Mouse (Mus musculus): Measurements from ENCODE around the gene Mindy1. TPM values are rescaled to one million over a fixed set of nuclear protein-coding genes. Genes with fewer than 3 reads are reported as not detected.
A peak's percentile ranks its signal among the peaks of the same experiment; 100 is the strongest.

Mindy1 gene
- polyA plus RNA-seq, 1 experiment from 2014 or later = 54.0 TPM

DNA sequence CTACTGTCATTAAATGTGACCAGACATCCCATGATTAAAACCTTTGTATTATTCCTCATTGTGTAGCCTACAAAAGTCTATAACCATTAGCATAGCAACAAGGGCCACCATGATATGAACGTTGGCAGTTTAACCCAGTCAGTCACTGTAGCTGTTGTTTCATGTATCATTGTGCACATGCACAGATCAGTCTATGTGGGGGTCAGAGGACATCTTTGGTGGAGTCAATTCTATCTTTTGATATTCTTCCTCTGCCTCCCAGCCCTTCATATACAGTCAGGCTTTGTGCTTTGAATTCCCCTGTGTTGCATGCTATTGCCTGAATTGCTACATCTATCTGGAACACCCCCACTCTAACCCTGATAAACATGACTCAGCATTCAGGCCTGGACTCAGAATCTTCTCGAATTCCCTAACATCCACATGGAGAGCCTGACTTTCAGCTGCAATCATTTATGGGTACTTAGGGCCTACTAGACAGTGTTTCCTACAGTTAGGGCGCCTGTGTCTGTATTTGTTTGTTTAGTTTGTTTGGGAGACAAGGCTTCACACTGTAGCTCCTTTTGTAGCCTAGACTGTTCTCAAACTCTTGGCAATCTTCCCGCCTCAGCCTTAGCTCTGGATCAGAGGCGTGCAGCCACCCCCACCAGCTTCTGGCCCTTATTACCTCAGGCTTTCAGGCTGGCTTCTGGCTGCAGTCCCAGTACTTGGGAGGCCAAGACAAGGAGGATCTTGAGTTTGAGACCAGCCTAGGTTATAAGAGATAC lies 34.5 kb upstream of the Mindy1 start:
- ATAC-seq (ENCODE audit: insufficient number of reproducible peaks, low FRiP score, low TSS enrichment, low read depth) = no peak
- 73% methylated on average over 5 of the region's 5 CpGs for WGBS
- Histone ChIP-seq H3K27ac (replicated peaks) (no peak overlapping the region), H3K4me3 (replicated peaks) (no peak overlapping the region), H3K9me3 (replicated peaks) (no peaks in the 10 kb centered on the region), H3K36me3 (peaks cover 7% of the 10 kb centered on the region; the same call in 1 of the 2 replicates), H3K27me3 (no peaks in the 10 kb centered on the region), H3K9ac (no peak overlapping the region), H3K4me1 (0 out of 2 replicates have a peak, but pooled peaks cover 5% of the 10 kb centered on the region), H3K4me2 (replicated peaks) (no peak overlapping the region)

GRCm38 (mm10) chr3:95247660-95248336 lies 33.3 kb upstream of the Mindy1 start:
- H3K9me3 ChIP-seq (replicated peaks) = no peaks in the 10 kb centered on the region
- H3K4me1 ChIP-seq = 0 out of 2 replicates have a peak, but pooled peaks cover 5% of the 10 kb centered on the region
- H3K4me3 ChIP-seq (replicated peaks) = no peak overlapping the region
- WGBS = 87% methylated on average over 1 of the region's 1 CpGs
- no peaks in the 10 kb centered on the region for H3K27me3 ChIP-seq
- no peak overlapping the region for H3K4me2 ChIP-seq (replicated peaks)
- ATAC-seq (ENCODE audit: insufficient number of reproducible peaks, low FRiP score, low TSS enrichment, low read depth) = no peak
- H3K27ac ChIP-seq (replicated peaks) = no peak overlapping the region
- no peak overlapping the region for H3K9ac ChIP-seq
- peaks cover 13% of the 10 kb centered on the region for H3K36me3 ChIP-seq

DNA sequence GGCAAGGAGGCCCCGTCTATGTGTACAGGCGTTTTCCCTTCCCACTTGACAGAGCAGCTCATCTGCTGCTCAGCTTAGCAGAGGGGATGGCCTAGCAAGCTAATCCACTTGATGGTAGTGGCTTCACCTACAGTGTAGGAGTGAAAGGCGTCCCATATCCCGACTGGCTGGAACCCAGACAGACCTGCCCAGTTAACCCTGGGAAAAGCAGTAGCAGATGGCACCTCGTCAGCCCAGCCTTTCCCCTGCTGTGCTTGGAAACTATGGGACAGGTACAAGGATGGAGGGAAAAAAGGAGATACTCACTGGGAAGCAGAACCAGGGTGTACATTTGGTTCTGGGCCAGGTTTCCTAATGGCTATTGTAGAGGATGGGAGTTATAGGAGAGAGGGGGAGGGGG lies 30.8 kb upstream of the Mindy1 start:
- WGBS = 63% methylated on average over 5 of the region's 5 CpGs
- Histone ChIP-seq H3K9ac (no peak overlapping the region), H3K4me3 (replicated peaks) (peak overlapping the region; percentile 20; the same call in 1 of the 2 replicates), H3K4me2 (replicated peaks) (peak overlapping the region; percentile 27), H3K27me3 (no peaks in the 10 kb centered on the region), H3K27ac (replicated peaks) (peak overlapping the region; percentile 74), H3K4me1 (0 out of 2 replicates have a peak, but pooled peaks cover 5% of the 10 kb centered on the region), H3K9me3 (replicated peaks) (no peaks in the 10 kb centered on the region), H3K36me3 (peaks cover 34% of the 10 kb centered on the region)
- no peak for ATAC-seq (ENCODE audit: insufficient number of reproducible peaks, low FRiP score, low TSS enrichment, low read depth)

- ATAC-seq (ENCODE audit: insufficient number of reproducible peaks, low FRiP score, low TSS enrichment, low read depth) = peak; percentile 55; the same call in 1 of the 2 replicates
- Histone ChIP-seq H3K4me3 (replicated peaks) (peak within 1 kb of the TSS; percentile 20; the same call in 1 of the 2 replicates), H3K27ac (replicated peaks) (peak within 1 kb of the TSS; percentile 74), H3K9me3 (replicated peaks) (no peaks in the 10 kb centered on the region), H3K4me1 (0 out of 2 replicates have a peak, but pooled peaks cover 5% of the 10 kb centered on the region), H3K27me3 (no peaks in the 10 kb centered on the region), H3K9ac (no peak within 1 kb of the TSS), H3K4me2 (replicated peaks) (peak within 1 kb of the TSS; percentile 27), H3K36me3 (peaks cover 34% of the 10 kb centered on the region)
- WGBS = 45% methylated on average over 7 of the region's 7 CpGs
These were observed 30.2 kb upstream of the Mindy1 start, which contains the start of gene Bnipl for GRCm38 (mm10) chr3:95250783-95251424. Gene Bnipl (minus strand): TSS chr3:95251193.

- 83% methylated on average over 5 of the region's 5 CpGs for WGBS
- peaks cover 86% of the 10 kb centered on the region for H3K36me3 ChIP-seq
These were observed 24.2 kb upstream of the Mindy1 start for GRCm38 (mm10) chr3:95256931-95257330.

GRCm38 (mm10) chr3:95261975-95262374 lies 19.2 kb upstream of the Mindy1 start:
- ATAC-seq (ENCODE audit: insufficient number of reproducible peaks, low FRiP score, low TSS enrichment, low read depth) = no peak
- no peak overlapping the region for H3K9ac ChIP-seq
- H3K4me2 ChIP-seq (replicated peaks) = no peak overlapping the region
- H3K36me3 ChIP-seq = peaks cover 76% of the 10 kb centered on the region
- WGBS = 71% methylated on average over 4 of the region's 4 CpGs
- H3K4me3 ChIP-seq (replicated peaks) = no peak overlapping the region
- no peaks in the 10 kb centered on the region for H3K4me1 ChIP-seq
- H3K9me3 ChIP-seq (replicated peaks) = no peaks in the 10 kb centered on the region
- H3K27ac ChIP-seq (replicated peaks) = no peak overlapping the region
- no peaks in the 10 kb centered on the region for H3K27me3 ChIP-seq

More at GRCm38 (mm10) chr3:95256931-95257330, 24.2 kb upstream of the Mindy1 start:
- ATAC-seq (ENCODE audit: insufficient number of reproducible peaks, low FRiP score, low TSS enrichment, low read depth) = no peak
- H3K4me3 ChIP-seq (replicated peaks) = no peak overlapping the region
- no peak overlapping the region for H3K4me2 ChIP-seq (replicated peaks)
- no peak overlapping the region for H3K27ac ChIP-seq (replicated peaks)
- H3K9ac ChIP-seq = no peak overlapping the region
- H3K27me3 ChIP-seq = no peaks in the 10 kb centered on the region
- H3K9me3 ChIP-seq (replicated peaks) = no peaks in the 10 kb centered on the region
- H3K4me1 ChIP-seq = no peaks in the 10 kb centered on the region

DNA sequence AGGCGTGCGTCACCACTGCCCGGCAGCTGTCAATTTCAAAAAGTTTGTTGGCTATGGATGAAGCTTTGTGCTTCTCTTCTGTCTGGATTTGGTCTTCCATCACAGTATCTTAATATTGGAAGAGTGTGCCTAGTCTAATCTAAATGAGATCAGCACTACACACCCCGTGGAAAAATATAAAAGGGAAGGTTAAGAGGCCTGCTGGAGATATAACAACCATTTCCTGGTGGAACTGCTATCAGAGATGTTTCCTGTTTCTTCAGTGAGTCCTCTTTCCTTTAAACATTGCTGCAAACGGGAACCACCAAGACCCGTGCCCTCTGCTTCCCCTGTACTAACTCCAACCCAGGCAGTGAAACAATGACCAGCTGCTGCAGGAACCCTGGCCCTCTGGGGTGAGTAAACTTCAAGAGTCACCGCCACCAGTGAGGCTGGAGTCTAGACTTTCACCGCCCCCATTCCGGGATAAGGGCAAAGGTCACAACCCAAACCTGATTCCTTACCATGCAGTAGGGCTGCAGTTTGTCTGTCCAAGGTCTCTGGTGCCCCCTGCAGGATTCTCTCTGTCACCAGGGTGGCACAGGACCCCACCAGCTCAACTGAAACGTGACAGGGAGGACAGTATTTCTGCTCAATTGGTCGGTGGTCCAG lies 17.9 kb upstream of the Mindy1 start:
- Histone ChIP-seq H3K9ac (no peak overlapping the region), H3K36me3 (peaks cover 76% of the 10 kb centered on the region), H3K4me1 (no peaks in the 10 kb centered on the region), H3K4me2 (replicated peaks) (no peak overlapping the region), H3K4me3 (replicated peaks) (no peak overlapping the region), H3K27ac (replicated peaks) (no peak overlapping the region), H3K9me3 (replicated peaks) (no peaks in the 10 kb centered on the region), H3K27me3 (no peaks in the 10 kb centered on the region)
- 46% methylated on average over 11 of the region's 11 CpGs for WGBS
- ATAC-seq (ENCODE audit: insufficient number of reproducible peaks, low FRiP score, low TSS enrichment, low read depth) = no peak

GRCm38 (mm10) chr3:95264724-95265123 lies 16.4 kb upstream of the Mindy1 start:
- WGBS = 56% methylated on average over 1 of the region's 1 CpGs
- no peaks in the 10 kb centered on the region for H3K9me3 ChIP-seq (replicated peaks)
- no peak overlapping the region for H3K4me3 ChIP-seq (replicated peaks)
- H3K4me1 ChIP-seq = no peaks in the 10 kb centered on the region
- H3K27ac ChIP-seq (replicated peaks) = peak overlapping the region; percentile 17; the same call in 1 of the 2 replicates
- H3K4me2 ChIP-seq (replicated peaks) = no peak overlapping the region
- ATAC-seq (ENCODE audit: insufficient number of reproducible peaks, low FRiP score, low TSS enrichment, low read depth) = no peak
- H3K27me3 ChIP-seq = no peaks in the 10 kb centered on the region
- peaks cover 71% of the 10 kb centered on the region for H3K36me3 ChIP-seq
- no peak overlapping the region for H3K9ac ChIP-seq

- Histone ChIP-seq H3K9me3 (replicated peaks) (no peaks in the 10 kb centered on the region), H3K27me3 (no peaks in the 10 kb centered on the region), H3K36me3 (peaks cover 64% of the 10 kb centered on the region), H3K4me1 (no peaks in the 10 kb centered on the region), H3K9ac (no peak overlapping the region), H3K4me3 (replicated peaks) (no peak overlapping the region), H3K27ac (replicated peaks) (no peak overlapping the region), H3K4me2 (replicated peaks) (no peak overlapping the region)
- 94% methylated on average over 3 of the region's 3 CpGs for WGBS
- ATAC-seq (ENCODE audit: insufficient number of reproducible peaks, low FRiP score, low TSS enrichment, low read depth) = no peak
These were observed 15.1 kb upstream of the Mindy1 start for GRCm38 (mm10) chr3:95266052-95266451.

- no peak overlapping the region for H3K27ac ChIP-seq (replicated peaks)
- no peaks in the 10 kb centered on the region for H3K9me3 ChIP-seq (replicated peaks)
- H3K4me2 ChIP-seq (replicated peaks) = no peak overlapping the region
- no peak for ATAC-seq (ENCODE audit: insufficient number of reproducible peaks, low FRiP score, low TSS enrichment, low read depth)
- no peaks in the 10 kb centered on the region for H3K4me1 ChIP-seq
- H3K9ac ChIP-seq = no peak overlapping the region
- no peak overlapping the region for H3K4me3 ChIP-seq (replicated peaks)
- peaks cover 50% of the 10 kb centered on the region for H3K36me3 ChIP-seq
- no peaks in the 10 kb centered on the region for H3K27me3 ChIP-seq
These were observed 13.3 kb upstream of the Mindy1 start for GRCm38 (mm10) chr3:95267855-95268254.

- no peaks in the 10 kb centered on the region for H3K9me3 ChIP-seq (replicated peaks)
- H3K4me3 ChIP-seq (replicated peaks) = no peak overlapping the region
- no peak overlapping the region for H3K27ac ChIP-seq (replicated peaks)
- 86% methylated on average over 5 of the region's 5 CpGs for WGBS
- H3K9ac ChIP-seq = no peak overlapping the region
- no peaks in the 10 kb centered on the region for H3K4me1 ChIP-seq
- no peak for ATAC-seq (ENCODE audit: insufficient number of reproducible peaks, low FRiP score, low TSS enrichment, low read depth)
- H3K27me3 ChIP-seq = no peaks in the 10 kb centered on the region
- H3K4me2 ChIP-seq (replicated peaks) = no peak overlapping the region
- H3K36me3 ChIP-seq = peaks cover 40% of the 10 kb centered on the region
These were observed 11.4 kb upstream of the Mindy1 start for GRCm38 (mm10) chr3:95269789-95270188.
